Mouse (Mus musculus): Measurements from ENCODE around the gene Thoc3. TPM values are rescaled to one million over a fixed set of nuclear protein-coding genes. Genes with fewer than 3 reads are reported as not detected.

Gene Thoc3
- polyA plus RNA-seq, 1 experiment from 2014 or later, result 151 TPM

GRCm38 (mm10) chr13:54439912-54440311, 28.7 kb downstream of the Thoc3 start:
- no peak overlapping the region for H3K9ac ChIP-seq (replicated peaks)
- no peak overlapping the region for H3K4me2 ChIP-seq
- no peak overlapping the region for H3K4me3 ChIP-seq (replicated peaks)
- no peak for ATAC-seq (ENCODE audit: insufficient number of reproducible peaks, insufficient read depth, low FRiP score, low TSS enrichment, low read depth)
- H3K4me1 ChIP-seq (replicated peaks), result peaks cover 7% of the 10 kb centered on the region
- no peaks in the 10 kb centered on the region for H3K36me3 ChIP-seq
- no peaks in the 10 kb centered on the region for H3K9me3 ChIP-seq
- 46% methylated on average over 7 of the region's 7 CpGs for WGBS
- no peaks in the 10 kb centered on the region for H3K27me3 ChIP-seq
- H3K27ac ChIP-seq, result no peak overlapping the region

- 70% methylated on average over 3 of the region's 3 CpGs for WGBS
- Histone ChIP-seq H3K36me3 (no peaks in the 10 kb centered on the region), H3K9me3 (no peaks in the 10 kb centered on the region), H3K27me3 (no peaks in the 10 kb centered on the region), H3K27ac (no peak overlapping the region), H3K4me1 (replicated peaks) (peaks cover 7% of the 10 kb centered on the region), H3K4me3 (replicated peaks) (no peak overlapping the region), H3K9ac (replicated peaks) (no peak overlapping the region), H3K4me2 (no peak overlapping the region)
- no peak for ATAC-seq (ENCODE audit: insufficient number of reproducible peaks, insufficient read depth, low FRiP score, low TSS enrichment, low read depth)
These were observed 29.8 kb downstream of the Thoc3 start for GRCm38 (mm10) chr13:54438814-54439213.

- H3K27me3 ChIP-seq, result no peaks in the 10 kb centered on the region
- H3K9ac ChIP-seq (replicated peaks), result no peak overlapping the region
- peaks cover 7% of the 10 kb centered on the region for H3K4me1 ChIP-seq (replicated peaks)
- WGBS, result 85% methylated on average over 6 of the region's 6 CpGs
- no peaks in the 10 kb centered on the region for H3K36me3 ChIP-seq
- no peak overlapping the region for H3K27ac ChIP-seq
- no peaks in the 10 kb centered on the region for H3K9me3 ChIP-seq
- no peak overlapping the region for H3K4me3 ChIP-seq (replicated peaks)
- ATAC-seq (ENCODE audit: insufficient number of reproducible peaks, insufficient read depth, low FRiP score, low TSS enrichment, low read depth), result no peak
- no peak overlapping the region for H3K4me2 ChIP-seq
These were observed 31.6 kb downstream of the Thoc3 start for GRCm38 (mm10) chr13:54437083-54437482.

DNA sequence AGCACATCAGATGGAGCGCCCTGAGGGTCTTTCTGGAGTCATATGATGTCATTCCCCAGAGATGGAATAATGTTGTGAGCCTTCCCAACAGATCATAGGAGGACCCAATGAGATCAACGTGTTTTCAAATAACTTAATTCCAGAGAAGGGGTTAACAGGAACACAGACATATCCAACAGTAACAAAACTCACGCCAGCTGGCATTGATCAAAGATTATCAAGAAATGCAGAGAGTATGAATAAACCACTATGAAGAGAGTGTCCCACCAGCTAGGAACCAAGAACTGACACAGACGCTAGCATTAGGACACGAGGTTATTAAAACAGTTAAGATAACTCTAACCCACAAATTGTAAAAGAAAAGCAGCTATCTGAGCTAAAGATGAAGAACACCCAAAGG, 32.0 kb downstream of the Thoc3 start:
- 77% methylated on average over 5 of the region's 5 CpGs for WGBS
- no peak overlapping the region for H3K4me3 ChIP-seq (replicated peaks)
- H3K27me3 ChIP-seq, result no peaks in the 10 kb centered on the region
- no peaks in the 10 kb centered on the region for H3K36me3 ChIP-seq
- H3K9me3 ChIP-seq, result no peaks in the 10 kb centered on the region
- H3K27ac ChIP-seq, result no peak overlapping the region
- ATAC-seq (ENCODE audit: insufficient number of reproducible peaks, insufficient read depth, low FRiP score, low TSS enrichment, low read depth), result no peak
- peaks cover 7% of the 10 kb centered on the region for H3K4me1 ChIP-seq (replicated peaks)
- no peak overlapping the region for H3K4me2 ChIP-seq
- no peak overlapping the region for H3K9ac ChIP-seq (replicated peaks)

DNA sequence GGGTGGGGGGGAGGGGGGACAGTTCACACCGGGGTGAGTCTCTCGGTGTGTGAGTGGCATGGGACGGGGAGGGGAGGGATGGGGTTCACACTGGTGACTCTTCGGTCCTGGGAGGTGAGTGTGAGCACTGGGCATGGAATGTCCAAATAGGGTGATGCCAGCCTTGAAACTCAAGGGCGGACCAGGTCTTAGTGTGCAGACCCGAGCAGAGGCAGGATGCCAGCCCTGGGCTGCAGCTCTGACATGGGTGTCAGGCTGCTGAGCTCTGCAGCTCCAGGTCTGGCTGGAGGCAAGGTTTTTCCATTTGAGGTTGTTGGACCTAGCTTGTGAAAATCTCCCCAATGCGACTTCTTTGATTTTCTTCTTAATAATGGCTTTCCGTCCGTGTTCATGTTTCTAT, 37.5 kb downstream of the Thoc3 start:
- no peak overlapping the region for H3K4me3 ChIP-seq (replicated peaks)
- H3K4me1 ChIP-seq (replicated peaks), result no peaks in the 10 kb centered on the region
- no peaks in the 10 kb centered on the region for H3K27me3 ChIP-seq
- ATAC-seq (ENCODE audit: insufficient number of reproducible peaks, insufficient read depth, low FRiP score, low TSS enrichment, low read depth), result no peak
- H3K27ac ChIP-seq, result no peak overlapping the region
- H3K36me3 ChIP-seq, result no peaks in the 10 kb centered on the region
- H3K9me3 ChIP-seq, result no peaks in the 10 kb centered on the region
- H3K4me2 ChIP-seq, result no peak overlapping the region
- WGBS, result 79% methylated on average over 9 of the region's 9 CpGs
- no peak overlapping the region for H3K9ac ChIP-seq (replicated peaks)

DNA sequence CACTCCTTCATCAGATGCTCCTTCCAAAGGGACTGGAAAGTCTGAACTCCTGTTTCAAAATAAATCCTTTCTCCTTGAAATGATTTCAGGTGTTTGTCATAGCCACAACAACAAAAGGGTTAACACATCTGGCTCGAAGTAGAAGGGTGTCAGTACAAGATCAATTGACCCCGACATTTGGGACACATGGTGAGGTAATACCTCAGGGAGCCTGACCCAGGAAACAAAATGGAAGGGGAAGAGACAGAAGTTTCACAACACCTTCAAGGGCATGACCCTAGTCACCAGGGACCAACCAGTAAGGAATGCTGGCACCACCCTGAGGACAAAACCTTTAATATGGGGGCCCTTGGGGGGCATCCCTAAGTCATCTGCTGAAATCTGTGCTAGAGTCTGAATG, 38.6 kb downstream of the Thoc3 start:
- Histone ChIP-seq H3K4me2 (no peak overlapping the region), H3K9ac (replicated peaks) (no peak overlapping the region), H3K4me1 (replicated peaks) (peaks cover 7% of the 10 kb centered on the region), H3K4me3 (replicated peaks) (no peak overlapping the region), H3K27me3 (no peaks in the 10 kb centered on the region), H3K9me3 (no peaks in the 10 kb centered on the region), H3K27ac (no peak overlapping the region), H3K36me3 (no peaks in the 10 kb centered on the region)
- 27% methylated on average over 2 of the region's 2 CpGs for WGBS
- ATAC-seq (ENCODE audit: insufficient number of reproducible peaks, insufficient read depth, low FRiP score, low TSS enrichment, low read depth), result no peak

GRCm38 (mm10) chr13:54428771-54429170, 39.9 kb downstream of the Thoc3 start:
- Histone ChIP-seq H3K27ac (no peak overlapping the region), H3K27me3 (no peaks in the 10 kb centered on the region), H3K9ac (replicated peaks) (no peak overlapping the region), H3K4me1 (replicated peaks) (peaks cover 11% of the 10 kb centered on the region), H3K4me3 (replicated peaks) (no peak overlapping the region), H3K9me3 (no peaks in the 10 kb centered on the region), H3K36me3 (no peaks in the 10 kb centered on the region), H3K4me2 (no peak overlapping the region)
- 77% methylated on average over 3 of the region's 3 CpGs for WGBS
- ATAC-seq (ENCODE audit: insufficient number of reproducible peaks, insufficient read depth, low FRiP score, low TSS enrichment, low read depth), result no peak

- WGBS, result 77% methylated on average over 10 of the region's 10 CpGs
- Histone ChIP-seq H3K4me2 (no peak overlapping the region), H3K9ac (replicated peaks) (no peak overlapping the region), H3K36me3 (no peaks in the 10 kb centered on the region), H3K4me1 (replicated peaks) (peaks cover 11% of the 10 kb centered on the region), H3K9me3 (peaks cover 6% of the 10 kb centered on the region; the same call in 1 of the 2 replicates), H3K27ac (no peak overlapping the region), H3K27me3 (no peaks in the 10 kb centered on the region), H3K4me3 (replicated peaks) (no peak overlapping the region)
- ATAC-seq (ENCODE audit: insufficient number of reproducible peaks, insufficient read depth, low FRiP score, low TSS enrichment, low read depth), result no peak
These were observed 41.6 kb downstream of the Thoc3 start for GRCm38 (mm10) chr13:54426781-54427655.

- Histone ChIP-seq H3K36me3 (no peaks in the 10 kb centered on the region), H3K27me3 (no peaks in the 10 kb centered on the region), H3K4me2 (no peak overlapping the region), H3K4me1 (replicated peaks) (peaks cover 11% of the 10 kb centered on the region), H3K4me3 (replicated peaks) (no peak overlapping the region), H3K9ac (replicated peaks) (no peak overlapping the region), H3K9me3 (peaks cover 6% of the 10 kb centered on the region; the same call in 1 of the 2 replicates), H3K27ac (peak overlapping the region; percentile 74)
- WGBS, result 35% methylated on average over 2 of the region's 2 CpGs
- peak; percentile 71; the same call in 1 of the 2 replicates for ATAC-seq (ENCODE audit: insufficient number of reproducible peaks, insufficient read depth, low FRiP score, low TSS enrichment, low read depth)
These were observed 43.4 kb downstream of the Thoc3 start for GRCm38 (mm10) chr13:54425269-54425668.

- 84% methylated on average over 12 of the region's 12 CpGs for WGBS
- H3K27me3 ChIP-seq, result no peaks in the 10 kb centered on the region
- no peaks in the 10 kb centered on the region for H3K36me3 ChIP-seq
- peaks cover 8% of the 10 kb centered on the region for H3K4me1 ChIP-seq (replicated peaks)
- no peak overlapping the region for H3K9ac ChIP-seq (replicated peaks)
- H3K4me3 ChIP-seq (replicated peaks), result no peak overlapping the region
- no peak overlapping the region for H3K4me2 ChIP-seq
- no peak for ATAC-seq (ENCODE audit: insufficient number of reproducible peaks, insufficient read depth, low FRiP score, low TSS enrichment, low read depth)
- H3K9me3 ChIP-seq, result peaks cover 6% of the 10 kb centered on the region; the same call in 1 of the 2 replicates
- H3K27ac ChIP-seq, result no peak overlapping the region
These were observed 48.4 kb downstream of the Thoc3 start for GRCm38 (mm10) chr13:54420226-54420625.

- Histone ChIP-seq H3K9ac (replicated peaks) (no peak overlapping the region), H3K36me3 (no peaks in the 10 kb centered on the region), H3K27ac (no peak overlapping the region), H3K9me3 (peaks cover 6% of the 10 kb centered on the region; the same call in 1 of the 2 replicates), H3K4me2 (no peak overlapping the region), H3K4me1 (replicated peaks) (0 out of 2 replicates have a peak, but pooled peaks cover 2% of the 10 kb centered on the region), H3K4me3 (replicated peaks) (no peak overlapping the region), H3K27me3 (no peaks in the 10 kb centered on the region)
- no peak for ATAC-seq (ENCODE audit: insufficient number of reproducible peaks, insufficient read depth, low FRiP score, low TSS enrichment, low read depth)
- 75% methylated on average over 10 of the region's 10 CpGs for WGBS
These were observed 49.8 kb downstream of the Thoc3 start for GRCm38 (mm10) chr13:54418781-54419327.

Data from limb, embryonic 12.5 days (tissue).